Mouse (Mus musculus) myocyte (in vitro differentiated cells): ENCODE results near the gene Pdia6. TPM values are rescaled to one million over a fixed set of nuclear protein-coding genes. Genes with fewer than 3 reads are reported as not detected.
A peak's percentile ranks its signal among the peaks of the same experiment; 100 is the strongest.

ENCODE experiments used
- H3K27me3 ChIP-seq: one replicate; pipeline ENCODE4 v1.6.1; 2011; ENCODE audit not compliant: control insufficient read depth, insufficient read depth, insufficient read length
- H3K36me3 ChIP-seq: one replicate; pipeline ENCODE4 v1.6.1; 2011; ENCODE audit not compliant: control insufficient read depth, insufficient read depth
- H3K4me2 ChIP-seq: one replicate; pipeline ENCODE4 v1.6.1; 2011; ENCODE audit warnings: low read depth, control low read depth
- H3K4me3 ChIP-seq: one replicate; pipeline ENCODE4 v1.5.1; 2011; ENCODE audit warnings: mild to moderate bottlenecking, control low read depth, moderate library complexity
- H3K79me2 ChIP-seq: one replicate; pipeline ENCODE4 v1.6.1; 2011; ENCODE audit not compliant: control insufficient read depth, insufficient read depth
- H3ac ChIP-seq: one replicate; pipeline ENCODE4 v1.6.1; 2011; ENCODE audit not compliant: control insufficient read depth, insufficient read length
- CEBPB ChIP-seq: IDR thresholded peaks from 2 replicates; pipeline ENCODE4 v1.6.1; 2011; ENCODE audit warnings: mild to moderate bottlenecking, moderate library complexity; ENCODE audit not compliant: poor library complexity, insufficient read depth, severe bottlenecking
- E2F4 ChIP-seq: IDR thresholded peaks from one replicate; pipeline ENCODE4 v1.6.1; 2011; ENCODE audit warnings: mild to moderate bottlenecking, control low read depth, moderate library complexity; ENCODE audit not compliant: insufficient read depth
- MAX ChIP-seq: IDR thresholded peaks from one replicate; pipeline ENCODE4 v1.6.1; 2011; ENCODE audit warnings: low read depth, mild to moderate bottlenecking, control low read depth
- MYOD1 ChIP-seq, 3 experiments: IDR thresholded peaks; one replicate each; pipeline ENCODE4 v1.6.1; 2011; ENCODE audit warnings: control low read depth in 2 of 3, low read depth in 2 of 3, mild to moderate bottlenecking in 2 of 3, moderate library complexity in 1 of 3; ENCODE audit not compliant: insufficient read length in 2 of 3, control insufficient read depth in 1 of 3
- MYOG ChIP-seq, 3 experiments: IDR thresholded peaks; one replicate each; pipeline ENCODE4 v1.6.1; 2011; ENCODE audit warnings: control low read depth in 2 of 3, low read depth in 2 of 3, mild to moderate bottlenecking in 2 of 3; ENCODE audit not compliant: insufficient read length in 2 of 3, control insufficient read depth in 1 of 3, insufficient read depth in 1 of 3
- POLR2A ChIP-seq: IDR thresholded peaks from one replicate; pipeline ENCODE4 v1.6.1; 2011; ENCODE audit warnings: low read depth, mild to moderate bottlenecking, control low read depth, moderate library complexity; ENCODE audit not compliant: insufficient read length
- POLR2AphosphoS2 ChIP-seq: IDR thresholded peaks from one replicate; pipeline ENCODE4 v1.6.1; 2011; ENCODE audit warnings: low read depth, control low read depth; ENCODE audit not compliant: insufficient read length
- REST ChIP-seq: IDR thresholded peaks from one replicate; pipeline ENCODE4 v1.6.1; 2011; ENCODE audit warnings: mild to moderate bottlenecking, control low read depth, moderate library complexity; ENCODE audit not compliant: insufficient read depth, insufficient read length
- SRF ChIP-seq: IDR thresholded peaks from one replicate; pipeline ENCODE4 v1.6.1; 2011; ENCODE audit warnings: low read depth; ENCODE audit not compliant: control insufficient read depth, insufficient read length
- TCF12 ChIP-seq: IDR thresholded peaks from one replicate; pipeline ENCODE4 v1.6.1; 2011; ENCODE audit warnings: mild to moderate bottlenecking, control low read depth; ENCODE audit not compliant: poor library complexity, insufficient read depth, severe bottlenecking
- TCF3 ChIP-seq: IDR thresholded peaks from one replicate; pipeline ENCODE4 v1.6.1; 2011; ENCODE audit warnings: low read depth, control low read depth; ENCODE audit not compliant: insufficient read length
- USF1 ChIP-seq: IDR thresholded peaks from one replicate; pipeline ENCODE4 v1.6.1; 2011; ENCODE audit warnings: low read depth, mild to moderate bottlenecking, control low read depth, moderate library complexity
- polyA plus RNA-seq: library from polyadenylated mRNA; unstranded; fragments of >200 nt; fragmentation: generic; extraction: Trizol; gene quantifications from one replicate; pipeline ENCODE4 v1.2.1, GENCODE M21; 2012; ENCODE audit warnings: missing spikeins

Gene Pdia6
- polyA plus RNA-seq = 135 TPM

DNA sequence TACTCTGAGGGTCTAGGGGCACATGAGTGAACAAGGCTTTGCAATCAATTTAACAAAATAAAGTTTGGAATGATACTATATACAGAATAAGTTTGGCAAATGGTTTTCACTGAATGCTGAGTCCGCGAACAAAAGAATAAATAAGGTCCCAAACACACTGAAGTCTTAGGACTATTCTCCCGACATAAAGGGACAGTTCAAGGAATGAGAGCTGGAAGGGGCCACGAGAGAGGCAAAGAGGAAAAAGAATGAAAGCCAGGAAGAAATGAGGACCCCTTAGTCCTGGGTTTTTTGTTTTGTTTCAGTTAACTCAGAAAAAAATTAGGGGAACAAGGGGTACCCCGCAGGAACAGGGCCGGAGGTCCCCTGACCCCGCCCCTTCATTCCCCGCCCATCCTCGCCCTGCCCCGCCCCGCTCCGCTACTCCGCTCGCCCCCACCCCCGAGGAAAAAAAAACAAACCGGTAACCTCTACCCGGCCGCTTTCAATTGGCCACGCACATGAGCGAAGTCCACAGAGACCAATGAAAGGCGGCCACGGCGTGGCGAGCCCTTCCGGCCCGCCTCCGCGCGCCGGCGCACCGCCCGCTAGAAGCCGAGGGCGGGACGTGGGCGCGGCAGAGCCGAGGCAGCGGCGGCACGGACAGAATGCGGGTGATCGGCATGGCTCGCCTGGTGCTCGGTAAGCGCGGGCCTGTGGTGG, at the start of gene Pdia6:
Pdia6 (plus strand) TSS at position 575 of the 702 bp plus-strand sequence.
- Histone ChIP-seq H3K79me2 (peaks cover 30% of the 10 kb centered on the region), H3K27me3 (no peaks in the 10 kb centered on the region), H3ac (peak within 1 kb of the TSS; percentile 4), H3K36me3 (peaks cover 6% of the 10 kb centered on the region), H3K4me3 (peak within 1 kb of the TSS; percentile 69), H3K4me2 (peak within 1 kb of the TSS; percentile 92)
- TF ChIP-seq CEBPB (no peak), TCF3 (no peak), POLR2AphosphoS2 (peak; percentile 97), POLR2A (peak; percentile 98), MYOD1 (IDR thresholded peaks at IDR 0.05; ENCODE audit: control insufficient read depth in 1 of 3, insufficient read length in 2 of 3, low read depth in 2 of 3) (peak in 1 of 3 experiments; percentile 26), USF1 (no peak), MYOG (IDR thresholded peaks at IDR 0.05; ENCODE audit: control insufficient read depth in 1 of 3, insufficient read depth in 1 of 3, insufficient read length in 2 of 3, low read depth in 2 of 3) (peak in 1 of 3 experiments; percentile 33), REST (peak; percentile 38), E2F4 (no peak), MAX (no peak), SRF (no peak), TCF12 (no peak)

DNA sequence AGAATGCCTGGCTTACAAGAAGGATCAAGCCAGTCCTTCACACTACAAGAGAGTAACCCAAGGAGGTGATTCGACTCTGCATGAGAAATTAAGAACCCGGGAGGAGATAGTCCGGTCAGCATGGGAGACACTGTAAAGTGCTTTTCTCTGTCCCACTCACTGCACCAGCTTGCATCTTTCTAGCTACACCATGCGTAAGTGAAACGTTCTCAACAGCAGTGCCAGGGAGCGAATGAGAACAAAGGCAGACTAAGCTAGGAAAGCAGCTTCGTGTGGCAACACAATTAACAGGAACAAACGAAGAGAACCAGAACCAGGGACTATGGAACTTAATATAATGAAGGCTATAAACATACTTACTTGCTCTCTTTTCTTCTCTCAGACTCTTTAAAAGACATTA, 48.0 kb upstream of the Pdia6 start:
- no peak for TF ChIP-seq REST
- no peak for TF ChIP-seq TCF12
- TF ChIP-seq POLR2AphosphoS2 = no peak
- TF ChIP-seq POLR2A = no peak
- TF ChIP-seq USF1 = no peak
- no peak for TF ChIP-seq MYOG (IDR thresholded peaks at IDR 0.05; ENCODE audit: control insufficient read depth in 1 of 3, insufficient read depth in 1 of 3, insufficient read length in 2 of 3, low read depth in 2 of 3)
- TF ChIP-seq TCF3 = no peak
- TF ChIP-seq SRF = no peak
- TF ChIP-seq MAX = no peak
- TF ChIP-seq MYOD1 (IDR thresholded peaks at IDR 0.05; ENCODE audit: control insufficient read depth in 1 of 3, insufficient read length in 2 of 3, low read depth in 2 of 3) = no peak
- no peak for TF ChIP-seq E2F4
- TF ChIP-seq CEBPB = no peak
- H3K4me2 ChIP-seq = no peak overlapping the region
- H3K4me3 ChIP-seq = no peak overlapping the region
- no peaks in the 10 kb centered on the region for H3K36me3 ChIP-seq
- H3ac ChIP-seq = no peak overlapping the region
- no peaks in the 10 kb centered on the region for H3K27me3 ChIP-seq
- no peaks in the 10 kb centered on the region for H3K79me2 ChIP-seq

DNA sequence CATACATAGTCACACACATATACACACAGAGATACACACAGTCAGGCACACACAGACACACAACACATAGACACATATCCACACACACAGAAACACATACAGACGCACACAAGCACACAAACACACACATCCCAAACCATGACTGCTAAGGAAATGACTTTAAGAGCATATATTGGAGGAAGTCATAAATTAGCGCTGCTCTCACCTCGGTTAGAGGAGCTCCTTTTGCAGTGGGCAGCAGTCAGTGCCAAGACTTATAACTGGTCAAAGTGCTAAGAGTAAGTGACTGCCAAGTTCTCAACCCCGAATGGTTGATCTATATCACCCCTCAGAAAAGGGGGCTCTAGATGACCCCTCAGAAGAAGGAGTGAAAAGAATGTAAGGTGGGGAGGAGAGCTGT, 47.2 kb upstream of the Pdia6 start:
- Histone ChIP-seq H3K4me3 (no peak overlapping the region), H3K79me2 (no peaks in the 10 kb centered on the region), H3K4me2 (no peak overlapping the region), H3ac (no peak overlapping the region), H3K27me3 (no peaks in the 10 kb centered on the region), H3K36me3 (no peaks in the 10 kb centered on the region)
- TF ChIP-seq SRF = no peak
- no peak for TF ChIP-seq MAX
- TF ChIP-seq POLR2A = no peak
- no peak for TF ChIP-seq TCF3
- no peak for TF ChIP-seq MYOG (IDR thresholded peaks at IDR 0.05; ENCODE audit: control insufficient read depth in 1 of 3, insufficient read depth in 1 of 3, insufficient read length in 2 of 3, low read depth in 2 of 3)
- no peak for TF ChIP-seq E2F4
- TF ChIP-seq MYOD1 (IDR thresholded peaks at IDR 0.05; ENCODE audit: control insufficient read depth in 1 of 3, insufficient read length in 2 of 3, low read depth in 2 of 3) = no peak
- no peak for TF ChIP-seq REST
- no peak for TF ChIP-seq POLR2AphosphoS2
- no peak for TF ChIP-seq CEBPB
- TF ChIP-seq USF1 = no peak
- TF ChIP-seq TCF12 = no peak

DNA sequence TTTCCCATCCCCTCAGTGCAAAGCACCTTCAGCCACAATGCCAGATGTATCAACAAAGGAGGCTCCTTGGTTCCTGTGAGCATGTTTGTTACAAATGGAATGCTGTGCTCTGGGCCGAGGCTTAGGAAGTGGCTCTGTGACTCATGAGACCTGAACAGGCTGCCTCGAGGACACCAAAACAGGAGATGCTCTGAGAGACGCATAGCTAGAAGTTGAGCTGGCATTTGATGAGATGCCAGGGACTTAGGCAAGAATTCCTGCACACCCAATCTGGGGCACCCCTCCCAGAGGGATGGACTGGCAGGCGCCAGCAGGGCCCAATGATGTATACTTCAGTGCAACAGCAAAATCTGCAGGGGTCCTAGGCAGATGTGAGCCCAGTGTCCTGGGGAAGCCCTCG, 45.7 kb upstream of the Pdia6 start:
- Histone ChIP-seq H3K4me2 (peak overlapping the region; percentile 33), H3ac (no peak overlapping the region), H3K27me3 (no peaks in the 10 kb centered on the region), H3K36me3 (no peaks in the 10 kb centered on the region), H3K4me3 (no peak overlapping the region), H3K79me2 (no peaks in the 10 kb centered on the region)
- no peak for TF ChIP-seq E2F4
- no peak for TF ChIP-seq TCF12
- peak in 1 of 3 experiments; percentile 5 for TF ChIP-seq MYOG (IDR thresholded peaks at IDR 0.05; ENCODE audit: control insufficient read depth in 1 of 3, insufficient read depth in 1 of 3, insufficient read length in 2 of 3, low read depth in 2 of 3)
- TF ChIP-seq REST = no peak
- TF ChIP-seq POLR2A = no peak
- peak; percentile 87 for TF ChIP-seq SRF
- TF ChIP-seq TCF3 = no peak
- no peak for TF ChIP-seq MAX
- peak in 1 of 3 experiments; percentile 5 for TF ChIP-seq MYOD1 (IDR thresholded peaks at IDR 0.05; ENCODE audit: control insufficient read depth in 1 of 3, insufficient read length in 2 of 3, low read depth in 2 of 3)
- peak; percentile 81 for TF ChIP-seq CEBPB
- TF ChIP-seq USF1 = no peak
- TF ChIP-seq POLR2AphosphoS2 = no peak
